Mouse (Mus musculus) hindbrain, embryonic 11.5 days (tissue): ENCODE data around the gene Fcrl5. TPM values are rescaled to one million over a fixed set of nuclear protein-coding genes. Genes with fewer than 3 reads are reported as not detected.
"Not testable (repeated sequence)": the region's sequence is repeated elsewhere in the genome, so short reads cannot be mapped to it uniquely, and the experiment has no call there.

Source experiments
- ATAC-seq: fragments of 200-750 bp; cut with Nextera tagmentation; 2 replicates; pipeline ENCODE4 v1.8.0; 2017; ENCODE audit warnings: mild to moderate bottlenecking, moderate TSS enrichment, moderate library complexity; ENCODE audit not compliant: low FRiP score
- DNase-seq: peaks from one replicate; pipeline ENCODE4 v3.0.0-alpha.2; 2015; ENCODE audit warnings: low spot score
- H3K27ac ChIP-seq: fragments of 300-500 bp; sonication (generic); 2 replicates; pipeline ENCODE4 v1.5.1; 2014; ENCODE audit warnings: mild to moderate bottlenecking, low read depth, low read length
- H3K27me3 ChIP-seq: fragments of 300-500 bp; sonication (generic); 2 replicates; pipeline ENCODE4 v1.6.1; 2014; ENCODE audit warnings: mild to moderate bottlenecking, low read length, moderate library complexity, mixed read lengths; ENCODE audit not compliant: control insufficient read depth, insufficient read depth
- H3K36me3 ChIP-seq: fragments of 300-500 bp; sonication (generic); 2 replicates; pipeline ENCODE4 v1.6.1; 2014; ENCODE audit warnings: mild to moderate bottlenecking, low read length, moderate library complexity, mixed read lengths; ENCODE audit not compliant: control insufficient read depth, insufficient read depth
- H3K4me1 ChIP-seq: fragments of 300-500 bp; sonication (generic); replicated peaks from 2 replicates; pipeline ENCODE4 v1.6.1; 2014; ENCODE audit warnings: low read length, mixed read lengths; ENCODE audit not compliant: control insufficient read depth, insufficient read depth
- H3K4me2 ChIP-seq: fragments of 300-500 bp; sonication (generic); replicated peaks from 2 replicates; pipeline ENCODE4 v1.6.1; 2014; ENCODE audit warnings: mild to moderate bottlenecking, low read depth, low read length
- H3K4me3 ChIP-seq: fragments of 300-500 bp; sonication (generic); 2 replicates; pipeline ENCODE4 v1.5.1; 2014; ENCODE audit warnings: low read depth, low read length
- H3K9ac ChIP-seq: fragments of 300-500 bp; sonication (generic); 2 replicates; pipeline ENCODE4 v1.6.1; 2014; ENCODE audit warnings: low read depth, low read length
- H3K9me3 ChIP-seq: fragments of 300-500 bp; sonication (generic); 2 replicates; pipeline ENCODE4 v1.6.1; 2016; ENCODE audit warnings: low read length; ENCODE audit not compliant: control insufficient read depth
- WGBS: fragments of 180-500 bp; shearing (Covaris S2); extraction: QIAGEN DNeasy Blood & Tissue Kit; methylation state at CpG from one replicate; pipeline ENCODE4 v1.1.7; 2014; 5-methylcytosine and 5-hydroxymethylcytosine counted together
- polyA plus RNA-seq: library from polyadenylated mRNA; unstranded; fragments of >200 nt; fragmentation: Nextera tagmentation; extraction: Ambion mirVana; gene quantifications from 2 replicates; pipeline ENCODE4 v1.2.1, GENCODE M21; 2014

Gene Fcrl5
- polyA plus RNA-seq, 1 experiment from 2014 or later: not detected

DNA sequence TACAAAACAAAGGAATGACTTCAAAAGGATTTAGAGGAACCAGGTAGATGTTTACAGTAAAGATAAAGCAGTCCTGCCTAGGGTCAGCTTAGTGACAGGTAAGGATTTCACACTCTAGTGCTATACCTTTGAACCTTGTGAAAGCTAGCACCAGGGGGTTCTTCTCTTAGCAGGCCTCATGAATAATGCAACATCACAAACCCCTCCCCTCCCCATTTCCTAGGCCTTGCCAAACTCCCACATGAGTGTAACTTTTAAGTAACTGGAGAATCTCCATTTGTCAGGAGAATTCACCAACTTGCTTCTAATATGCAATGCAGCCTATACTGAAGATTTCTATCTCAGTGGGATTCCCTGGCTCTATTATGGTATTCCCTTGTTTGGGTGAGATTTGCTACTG is 43.7 kb downstream of the Fcrl5 start:
- not testable (repeated sequence) for DNase-seq, ATAC-seq, H3K27ac ChIP-seq, H3K27me3 ChIP-seq, H3K36me3 ChIP-seq, H3K9ac ChIP-seq, H3K4me3 ChIP-seq, H3K9me3 ChIP-seq, H3K4me2 ChIP-seq, H3K4me1 ChIP-seq

DNA sequence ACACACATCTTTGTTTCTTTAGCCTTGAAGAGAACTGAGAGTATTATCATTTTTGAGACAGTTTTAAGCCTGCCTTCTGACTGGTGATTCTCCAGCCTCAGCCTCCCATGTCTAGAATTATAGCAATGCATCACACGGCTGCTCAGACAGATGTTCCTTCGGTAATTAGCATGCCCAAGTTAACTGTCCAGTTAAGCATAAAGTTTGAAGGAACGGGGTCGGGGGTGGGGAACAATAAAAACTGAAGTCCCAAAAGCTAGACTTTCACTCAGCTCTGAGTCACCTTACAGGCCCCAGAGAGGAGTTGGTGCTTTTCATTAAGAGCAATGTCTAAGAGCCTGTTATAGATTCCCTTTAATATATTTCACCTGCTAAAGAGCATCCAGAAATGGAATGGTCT is 51.8 kb downstream of the Fcrl5 start:
- no peak overlapping the region for H3K4me3 ChIP-seq
- H3K4me2 ChIP-seq: no peak overlapping the region
- no peak overlapping the region for H3K9ac ChIP-seq
- ATAC-seq (no peak), DNase-seq (no peak)
- no peaks in the 10 kb centered on the region for H3K9me3 ChIP-seq
- H3K27ac ChIP-seq: no peak overlapping the region
- H3K27me3 ChIP-seq: no peaks in the 10 kb centered on the region
- 88% methylated on average over 4 of the region's 4 CpGs for WGBS
- H3K4me1 ChIP-seq: no peaks in the 10 kb centered on the region
- no peaks in the 10 kb centered on the region for H3K36me3 ChIP-seq

- DNase-seq (no peak), ATAC-seq (no peak)
- WGBS: 63% methylated on average over 2 of the region's 2 CpGs
- no peaks in the 10 kb centered on the region for H3K36me3 ChIP-seq
- H3K4me2 ChIP-seq: no peak overlapping the region
- H3K4me1 ChIP-seq: no peaks in the 10 kb centered on the region
- H3K27ac ChIP-seq: no peak overlapping the region
- no peak overlapping the region for H3K4me3 ChIP-seq
- no peaks in the 10 kb centered on the region for H3K27me3 ChIP-seq
- H3K9ac ChIP-seq: no peak overlapping the region
- no peaks in the 10 kb centered on the region for H3K9me3 ChIP-seq
Measured at GRCm38 (mm10) chr3:87487911-87488310, 52.3 kb downstream of the Fcrl5 start.

DNA sequence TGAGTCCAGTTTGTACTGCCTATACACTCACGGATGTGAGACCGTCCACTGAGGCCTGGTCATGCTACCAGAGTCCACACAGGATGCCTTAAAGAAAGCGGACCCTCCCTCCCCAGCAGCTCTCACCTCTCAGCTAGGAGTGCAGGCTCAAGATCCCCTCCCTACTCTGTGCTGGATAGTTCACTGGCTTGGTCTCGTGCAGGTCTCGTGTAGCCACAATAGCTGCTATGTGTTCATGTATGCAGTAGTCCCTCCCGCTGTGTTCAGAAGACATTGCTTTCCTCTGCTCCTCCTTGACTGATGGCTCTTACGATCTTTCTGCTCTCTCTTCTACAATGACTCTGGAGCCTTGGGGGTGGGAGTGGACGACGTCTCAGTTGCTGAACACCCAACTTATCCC is 62.7 kb downstream of the Fcrl5 start:
- Histone ChIP-seq H3K9ac (no peak overlapping the region), H3K9me3 (no peaks in the 10 kb centered on the region), H3K4me1 (no peaks in the 10 kb centered on the region; the same call in 1 of the 2 replicates), H3K4me3 (no peak overlapping the region), H3K27me3 (no peaks in the 10 kb centered on the region), H3K36me3 (no peaks in the 10 kb centered on the region), H3K27ac (no peak overlapping the region), H3K4me2 (no peak overlapping the region)
- no peak for ATAC-seq
- DNase-seq: no peak
- 84% methylated on average over 9 of the region's 9 CpGs for WGBS

- Histone ChIP-seq H3K27ac (no peak overlapping the region), H3K9ac (no peak overlapping the region), H3K9me3 (no peaks in the 10 kb centered on the region), H3K4me1 (no peaks in the 10 kb centered on the region; the same call in 1 of the 2 replicates), H3K27me3 (no peaks in the 10 kb centered on the region), H3K4me2 (no peak overlapping the region), H3K4me3 (no peak overlapping the region), H3K36me3 (no peaks in the 10 kb centered on the region)
- ATAC-seq (no peak; the same call in 1 of the 2 replicates), DNase-seq (peak; percentile 86)
- WGBS: 18% methylated on average over 3 of the region's 3 CpGs
Measured at GRCm38 (mm10) chr3:87499072-87499471, 63.5 kb downstream of the Fcrl5 start.

DNA sequence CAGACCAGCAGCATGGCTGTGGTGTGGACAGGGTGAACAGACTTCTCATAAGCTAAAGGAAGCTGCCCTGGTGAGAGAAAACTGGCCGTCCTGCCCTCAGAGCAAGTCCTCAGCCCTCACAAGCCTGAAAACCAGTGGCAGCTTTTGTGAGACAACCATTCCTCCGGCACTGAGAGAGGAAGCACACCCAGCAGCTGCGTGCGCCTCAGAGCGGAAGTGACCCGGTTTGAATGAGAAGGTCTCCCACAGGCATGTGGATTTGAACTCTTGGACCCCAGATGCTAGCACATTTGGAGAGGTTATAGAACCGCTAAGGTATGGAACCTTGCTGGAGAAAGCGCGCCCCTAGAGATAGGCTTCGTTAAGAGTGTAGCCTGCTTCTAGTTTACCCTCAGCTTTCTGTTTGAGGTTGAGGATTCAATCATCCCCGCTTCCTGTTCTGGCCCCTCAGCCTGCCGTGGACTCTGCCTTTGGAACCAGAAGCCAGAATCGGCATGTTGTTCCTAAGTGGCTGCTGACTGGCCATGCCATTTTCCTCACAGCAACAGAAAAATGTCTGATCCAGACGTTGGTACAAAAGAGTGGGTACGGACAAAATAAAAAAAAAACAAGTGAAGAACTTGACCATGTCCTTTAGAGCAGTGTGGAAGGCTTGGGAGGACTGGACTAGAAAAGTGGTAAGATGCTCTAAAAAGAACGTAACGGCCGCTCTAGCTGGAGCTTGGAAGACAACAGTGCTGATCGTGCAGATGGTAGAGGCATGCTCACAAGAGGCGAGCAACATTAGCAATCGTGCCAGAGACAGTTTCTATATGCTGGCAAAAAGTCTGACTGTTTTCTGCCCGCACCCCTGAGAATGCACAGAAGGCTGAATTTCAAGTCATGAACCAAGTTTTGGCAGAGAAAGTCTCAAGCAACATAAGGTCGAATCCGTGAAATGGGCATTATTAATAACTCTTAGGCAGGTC is 64.8 kb downstream of the Fcrl5 start:
- Histone ChIP-seq H3K36me3 (no peaks in the 10 kb centered on the region), H3K4me2 (no peak overlapping the region), H3K9ac (no peak overlapping the region), H3K4me3 (no peak overlapping the region), H3K27me3 (no peaks in the 10 kb centered on the region), H3K9me3 (no peaks in the 10 kb centered on the region), H3K27ac (no peak overlapping the region), H3K4me1 (no peaks in the 10 kb centered on the region; the same call in 1 of the 2 replicates)
- WGBS: 82% methylated on average over 24 of the region's 24 CpGs
- ATAC-seq (no peak), DNase-seq (no peak)

DNA sequence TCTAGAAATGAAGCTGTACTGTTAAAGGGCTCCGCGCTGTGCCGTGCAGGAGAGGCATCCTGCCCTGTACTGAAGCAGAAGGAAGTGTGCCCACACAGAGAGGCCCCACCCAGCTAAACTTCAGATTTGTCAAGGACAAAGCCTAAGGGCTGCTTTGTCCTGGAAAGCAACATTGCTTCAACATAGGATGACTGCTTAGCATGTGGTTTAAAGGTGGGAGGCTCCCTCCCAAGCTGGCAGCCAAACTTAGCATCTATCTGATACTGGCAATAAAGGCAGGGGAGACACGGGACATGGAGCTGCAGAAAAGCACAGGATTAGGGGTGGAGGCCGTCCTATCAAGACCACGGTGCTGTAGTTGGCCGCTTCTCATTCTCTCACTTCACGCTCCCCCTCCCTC is 65.6 kb downstream of the Fcrl5 start:
- no peaks in the 10 kb centered on the region for H3K36me3 ChIP-seq
- H3K4me3 ChIP-seq: no peak overlapping the region
- DNase-seq (no peak), ATAC-seq (no peak)
- H3K9ac ChIP-seq: no peak overlapping the region
- no peaks in the 10 kb centered on the region for H3K9me3 ChIP-seq
- H3K27me3 ChIP-seq: no peaks in the 10 kb centered on the region
- H3K4me2 ChIP-seq: no peak overlapping the region
- H3K4me1 ChIP-seq: no peaks in the 10 kb centered on the region; the same call in 1 of the 2 replicates
- H3K27ac ChIP-seq: no peak overlapping the region
- WGBS: 64% methylated on average over 8 of the region's 8 CpGs

DNA sequence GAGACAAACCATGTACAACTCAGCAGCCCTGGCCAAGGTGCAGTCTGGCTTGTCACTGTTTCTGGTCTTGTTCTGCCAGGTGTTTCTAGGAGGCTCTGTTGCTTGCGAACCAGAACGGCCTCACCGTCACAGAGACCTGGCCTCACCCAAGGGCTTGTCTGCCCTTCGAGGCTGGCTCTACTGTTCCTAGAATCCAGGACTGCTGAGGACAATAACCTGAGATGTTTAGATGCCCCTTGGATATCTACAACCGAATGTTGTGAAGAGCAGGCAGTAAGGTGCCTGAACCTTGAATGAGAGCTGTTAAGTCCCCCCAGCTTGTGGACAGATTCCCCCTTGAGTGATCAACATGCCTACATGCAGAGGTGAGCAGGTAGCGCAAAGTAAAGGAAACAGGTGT is 67.2 kb downstream of the Fcrl5 start:
- H3K4me2 ChIP-seq: no peak overlapping the region
- no peak overlapping the region for H3K9ac ChIP-seq
- H3K36me3 ChIP-seq: no peaks in the 10 kb centered on the region
- no peaks in the 10 kb centered on the region for H3K27me3 ChIP-seq
- no peak overlapping the region for H3K27ac ChIP-seq
- H3K4me3 ChIP-seq: no peak overlapping the region
- no peaks in the 10 kb centered on the region for H3K9me3 ChIP-seq
- no peaks in the 10 kb centered on the region for H3K4me1 ChIP-seq
- DNase-seq (no peak), ATAC-seq (no peak)
- WGBS: 91% methylated on average over 6 of the region's 6 CpGs

DNA sequence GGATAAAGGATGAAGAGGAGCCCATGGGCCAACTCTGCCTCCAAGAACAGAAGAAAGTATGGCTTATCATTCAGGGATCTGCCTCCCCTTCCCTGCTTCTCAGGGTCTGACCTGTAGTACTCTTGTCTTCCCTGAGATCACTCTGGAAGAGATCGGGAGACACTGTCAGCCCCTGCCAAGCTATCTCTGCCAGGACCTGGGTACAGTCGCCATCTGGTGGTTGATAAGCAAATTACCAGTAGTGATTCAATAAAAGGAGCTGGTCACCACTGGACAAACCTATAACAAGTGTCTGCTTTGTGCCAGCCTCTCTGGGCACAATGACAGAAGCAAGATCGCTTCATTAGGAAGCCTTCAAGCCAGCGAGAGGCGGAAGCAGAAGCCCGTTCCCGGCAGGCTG is 68.8 kb downstream of the Fcrl5 start:
- Histone ChIP-seq H3K9ac (no peak overlapping the region), H3K27ac (no peak overlapping the region), H3K27me3 (no peaks in the 10 kb centered on the region), H3K4me1 (no peaks in the 10 kb centered on the region), H3K9me3 (no peaks in the 10 kb centered on the region), H3K4me2 (no peak overlapping the region), H3K36me3 (no peaks in the 10 kb centered on the region), H3K4me3 (no peak overlapping the region)
- WGBS: 34% methylated on average over 7 of the region's 7 CpGs
- DNase-seq: peak; percentile 67
- no peak for ATAC-seq
